Mouse (Mus musculus) heart, embryonic 16.5 days (tissue): ENCODE data around the gene 5730522E02Rik. TPM values are rescaled to one million over a fixed set of nuclear protein-coding genes. Genes with fewer than 3 reads are reported as not detected.

Source experiments
- ATAC-seq: fragments of 200-750 bp; cut with Nextera tagmentation; replicated peaks from 2 replicates; pipeline ENCODE4 v1.8.0; 2017; ENCODE audit warnings: moderate number of reproducible peaks; ENCODE audit not compliant: insufficient read depth, low FRiP score; ENCODE audit errors: extremely low read depth
- H3K27ac ChIP-seq: fragments of 300-500 bp; sonication (generic); 2 replicates; pipeline ENCODE4 v1.5.1; 2014; ENCODE audit warnings: mild to moderate bottlenecking, low read length, control low read depth, moderate library complexity
- H3K27me3 ChIP-seq: fragments of 300-500 bp; sonication (generic); 2 replicates; pipeline ENCODE4 v1.6.1; 2014; ENCODE audit warnings: low read length, mixed read lengths; ENCODE audit not compliant: control insufficient read depth, insufficient read depth
- H3K36me3 ChIP-seq: fragments of 300-500 bp; sonication (generic); 2 replicates; pipeline ENCODE4 v1.6.1; 2014; ENCODE audit not compliant: control insufficient read depth, insufficient read depth
- H3K4me1 ChIP-seq: fragments of 300-500 bp; sonication (generic); 2 replicates; pipeline ENCODE4 v1.6.1; 2014; ENCODE audit warnings: low read length, mixed read lengths; ENCODE audit not compliant: control insufficient read depth, insufficient read depth
- H3K4me2 ChIP-seq: fragments of 300-500 bp; sonication (generic); 2 replicates; pipeline ENCODE4 v1.6.1; 2014; ENCODE audit warnings: low read depth, mild to moderate bottlenecking, control low read depth, low read length
- H3K4me3 ChIP-seq: fragments of 300-500 bp; sonication (generic); 2 replicates; pipeline ENCODE4 v1.5.1; 2014; ENCODE audit warnings: mild to moderate bottlenecking, control low read depth, low read length
- H3K9ac ChIP-seq: fragments of 300-500 bp; sonication (generic); 2 replicates; pipeline ENCODE4 v1.6.1; 2014; ENCODE audit warnings: low read length, control low read depth
- H3K9me3 ChIP-seq: fragments of 300-500 bp; sonication (generic); replicated peaks from 2 replicates; pipeline ENCODE4 v1.6.1; 2016; ENCODE audit warnings: low read length; ENCODE audit not compliant: control insufficient read depth
- WGBS: fragments of 180-500 bp; shearing (Covaris S2); extraction: QIAGEN DNeasy Blood & Tissue Kit; methylation state at CpG from one replicate; pipeline ENCODE4 v1.1.7; 2014; 5-methylcytosine and 5-hydroxymethylcytosine counted together
- polyA plus RNA-seq: library from polyadenylated mRNA; unstranded; fragments of >200 nt; fragmentation: Nextera tagmentation; extraction: Ambion mirVana; gene quantifications from 2 replicates; pipeline ENCODE4 v1.2.1, GENCODE M21; 2015

5730522E02Rik gene
- polyA plus RNA-seq, 1 experiment from 2014 or later, result 0.84 TPM

DNA sequence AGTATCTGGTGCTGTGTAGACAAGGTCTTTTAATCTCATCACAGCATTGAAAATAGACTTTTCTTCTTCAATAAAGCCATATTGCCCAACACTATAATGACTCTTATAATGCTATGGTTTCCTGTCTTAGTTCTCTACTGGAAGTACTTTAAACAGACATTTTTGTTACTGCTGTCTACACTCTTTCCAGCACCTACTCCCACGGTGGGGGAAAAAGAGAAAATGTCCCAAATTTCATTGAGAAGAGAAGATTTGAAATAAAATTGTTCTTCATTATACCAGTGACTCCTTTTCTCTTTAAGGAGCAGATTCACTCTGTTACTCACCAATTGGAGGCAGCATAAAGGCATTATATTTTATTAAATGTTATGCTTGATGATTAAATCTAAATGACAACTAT is 72.5 kb downstream of the 5730522E02Rik start:
- H3K9me3 ChIP-seq, result no peaks in the 10 kb centered on the region
- H3K36me3 ChIP-seq, result no peaks in the 10 kb centered on the region
- 0 out of 2 replicates have a peak, but pooled peaks cover 2% of the 10 kb centered on the region for H3K4me1 ChIP-seq
- no peak overlapping the region for H3K9ac ChIP-seq
- no peaks in the 10 kb centered on the region for H3K27me3 ChIP-seq
- no peak overlapping the region for H3K4me3 ChIP-seq
- no peak for ATAC-seq
- H3K27ac ChIP-seq, result no peak overlapping the region
- H3K4me2 ChIP-seq, result no peak overlapping the region
- 76% methylated on average over 1 of the region's 1 CpGs for WGBS

- H3K4me2 ChIP-seq, result no peak overlapping the region
- no peaks in the 10 kb centered on the region for H3K9me3 ChIP-seq
- 34% methylated on average over 11 of the region's 11 CpGs for WGBS
Measured at GRCm38 (mm10) chr11:26130911-26131310, 79.7 kb downstream of the 5730522E02Rik start.

DNA sequence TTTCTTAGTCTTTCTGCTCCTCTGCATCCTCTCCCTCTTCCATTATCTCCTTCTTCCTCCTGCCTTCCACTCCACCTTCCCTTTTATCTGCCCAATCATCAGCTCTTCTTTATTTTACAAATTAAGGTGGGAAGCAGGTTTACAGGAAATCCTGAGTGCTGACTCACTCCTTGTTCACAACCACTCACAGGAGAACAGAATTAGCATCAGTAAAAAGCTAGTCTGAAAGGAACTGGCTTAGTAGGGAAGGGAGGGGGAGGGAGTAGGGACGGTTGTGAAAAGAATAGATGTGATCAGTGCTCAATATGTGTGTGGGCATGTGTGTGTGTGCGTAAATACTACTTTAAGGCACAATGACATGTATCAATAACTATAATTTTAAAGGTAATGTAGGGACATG is 81.5 kb downstream of the 5730522E02Rik start:
- no peak for ATAC-seq
- WGBS, result 56% methylated on average over 2 of the region's 2 CpGs
- Histone ChIP-seq H3K9ac (no peak overlapping the region), H3K4me1 (no peaks in the 10 kb centered on the region), H3K9me3 (no peaks in the 10 kb centered on the region), H3K36me3 (no peaks in the 10 kb centered on the region), H3K27me3 (no peaks in the 10 kb centered on the region), H3K27ac (no peak overlapping the region), H3K4me2 (no peak overlapping the region), H3K4me3 (no peak overlapping the region)

More at GRCm38 (mm10) chr11:26130911-26131310, 79.7 kb downstream of the 5730522E02Rik start:
- Histone ChIP-seq H3K4me3 (no peak overlapping the region), H3K27ac (no peak overlapping the region), H3K36me3 (no peaks in the 10 kb centered on the region), H3K4me1 (no peaks in the 10 kb centered on the region), H3K9ac (no peak overlapping the region), H3K27me3 (no peaks in the 10 kb centered on the region)
- ATAC-seq, result no peak

DNA sequence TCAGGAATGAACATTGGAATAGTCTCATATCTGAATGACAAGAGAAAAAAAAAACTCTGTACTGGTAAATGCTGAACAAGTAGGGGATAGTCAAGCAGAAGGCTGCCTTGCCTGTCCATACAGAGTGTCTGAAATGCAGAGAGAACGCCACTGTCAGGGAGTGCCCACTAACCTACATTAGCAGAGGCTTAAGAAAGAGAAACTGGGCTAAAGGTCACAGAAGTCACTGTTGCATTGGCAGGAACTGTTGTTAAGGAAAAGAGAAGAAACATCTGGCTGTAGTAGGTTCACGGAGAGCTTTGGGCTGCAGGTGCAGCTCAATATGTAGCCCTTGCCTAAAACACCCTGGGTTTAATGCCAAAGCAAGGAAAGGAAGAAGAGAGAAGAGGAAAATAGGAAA is 82.2 kb downstream of the 5730522E02Rik start:
- no peaks in the 10 kb centered on the region for H3K27me3 ChIP-seq
- no peak overlapping the region for H3K4me3 ChIP-seq
- no peaks in the 10 kb centered on the region for H3K9me3 ChIP-seq
- 54% methylated on average over 2 of the region's 2 CpGs for WGBS
- H3K9ac ChIP-seq, result no peak overlapping the region
- H3K36me3 ChIP-seq, result no peaks in the 10 kb centered on the region
- H3K4me2 ChIP-seq, result no peak overlapping the region
- H3K27ac ChIP-seq, result no peak overlapping the region
- ATAC-seq, result no peak
- H3K4me1 ChIP-seq, result no peaks in the 10 kb centered on the region

GRCm38 (mm10) chr11:26125923-26126322 is 84.6 kb downstream of the 5730522E02Rik start:
- Histone ChIP-seq H3K4me3 (no peak overlapping the region), H3K36me3 (no peaks in the 10 kb centered on the region), H3K9ac (no peak overlapping the region), H3K4me1 (no peaks in the 10 kb centered on the region), H3K27me3 (no peaks in the 10 kb centered on the region), H3K4me2 (no peak overlapping the region), H3K27ac (no peak overlapping the region), H3K9me3 (no peaks in the 10 kb centered on the region)
- ATAC-seq, result no peak

- no peaks in the 10 kb centered on the region for H3K9me3 ChIP-seq
- ATAC-seq, result no peak
- WGBS, result 75% methylated on average over 8 of the region's 8 CpGs
Measured at GRCm38 (mm10) chr11:26120781-26121557, 89.6 kb downstream of the 5730522E02Rik start.

DNA sequence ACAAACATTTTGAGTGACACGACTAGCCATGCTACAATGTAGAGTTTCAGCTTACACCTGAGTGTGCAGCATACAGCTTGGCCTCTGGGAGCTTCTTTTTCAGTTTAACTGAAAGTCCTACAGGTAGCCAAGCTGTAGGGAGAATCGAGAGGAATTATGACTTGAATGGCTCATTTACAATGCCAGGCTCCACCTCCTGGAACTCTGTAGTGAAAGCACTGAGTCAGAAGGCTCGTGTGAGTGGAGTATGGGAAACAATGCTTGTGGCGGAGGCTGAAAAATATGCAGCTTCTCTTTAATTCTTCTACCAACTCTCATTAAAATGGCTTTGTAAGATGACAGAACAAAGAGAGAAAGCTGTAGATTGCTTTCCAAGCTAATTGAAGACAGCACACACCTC is 92.9 kb downstream of the 5730522E02Rik start:
- Histone ChIP-seq H3K27me3 (no peaks in the 10 kb centered on the region), H3K4me2 (no peak overlapping the region), H3K27ac (no peak overlapping the region), H3K4me1 (no peaks in the 10 kb centered on the region), H3K36me3 (no peaks in the 10 kb centered on the region), H3K9me3 (no peaks in the 10 kb centered on the region), H3K9ac (no peak overlapping the region), H3K4me3 (no peak overlapping the region)
- WGBS, result 70% methylated on average over 4 of the region's 4 CpGs
- ATAC-seq, result no peak

More at GRCm38 (mm10) chr11:26120781-26121557, 89.6 kb downstream of the 5730522E02Rik start:
- no peak overlapping the region for H3K27ac ChIP-seq
- H3K36me3 ChIP-seq, result no peaks in the 10 kb centered on the region
- H3K27me3 ChIP-seq, result no peaks in the 10 kb centered on the region
- no peak overlapping the region for H3K9ac ChIP-seq
- H3K4me1 ChIP-seq, result no peaks in the 10 kb centered on the region
- H3K4me2 ChIP-seq, result no peak overlapping the region
- H3K4me3 ChIP-seq, result no peak overlapping the region

GRCm38 (mm10) chr11:26112206-26112605 is 98.4 kb downstream of the 5730522E02Rik start:
- H3K27me3 ChIP-seq, result no peaks in the 10 kb centered on the region
- H3K36me3 ChIP-seq, result no peaks in the 10 kb centered on the region
- no peak overlapping the region for H3K4me3 ChIP-seq
- no peaks in the 10 kb centered on the region for H3K9me3 ChIP-seq
- 70% methylated on average over 3 of the region's 3 CpGs for WGBS
- ATAC-seq, result no peak
- no peaks in the 10 kb centered on the region for H3K4me1 ChIP-seq
- no peak overlapping the region for H3K27ac ChIP-seq
- H3K9ac ChIP-seq, result no peak overlapping the region
- H3K4me2 ChIP-seq, result no peak overlapping the region

DNA sequence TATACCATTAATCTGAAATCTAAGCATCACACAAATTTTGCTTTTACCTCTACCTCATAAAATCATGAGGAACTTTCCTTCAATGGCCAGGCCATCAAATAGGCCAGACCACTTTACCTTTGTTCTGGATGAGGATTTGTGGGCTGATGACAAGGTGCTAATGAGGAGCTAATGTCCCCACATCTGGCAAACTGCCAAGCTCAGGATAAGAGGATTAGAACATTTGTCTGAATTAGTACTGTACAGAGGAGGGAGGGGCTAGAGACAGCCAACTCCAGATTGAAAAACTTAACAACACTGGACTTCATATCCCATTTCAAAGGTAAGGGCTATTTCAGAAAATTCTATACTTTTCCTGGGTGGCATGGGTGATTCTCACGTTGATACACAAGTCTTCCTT is 101.9 kb downstream of the 5730522E02Rik start:
- Histone ChIP-seq H3K27me3 (no peaks in the 10 kb centered on the region), H3K36me3 (no peaks in the 10 kb centered on the region), H3K9ac (no peak overlapping the region), H3K4me1 (no peaks in the 10 kb centered on the region), H3K9me3 (no peaks in the 10 kb centered on the region), H3K27ac (no peak overlapping the region), H3K4me3 (no peak overlapping the region), H3K4me2 (no peak overlapping the region)
- 64% methylated on average over 1 of the region's 1 CpGs for WGBS
- no peak for ATAC-seq
